Mouse (Mus musculus) lung, embryonic 16.5 days (tissue): ENCODE measurements around the gene E130116L18Rik. TPM values are rescaled to one million over a fixed set of nuclear protein-coding genes. Genes with fewer than 3 reads are reported as not detected.

ENCODE experiments used
- ATAC-seq: fragments of 200-750 bp; cut with Nextera tagmentation; 2 replicates; pipeline ENCODE4 v1.8.0; 2017; ENCODE audit warnings: low read depth, mild to moderate bottlenecking, moderate library complexity
- H3K27ac ChIP-seq: fragments of 300-500 bp; sonication (generic); 2 replicates; pipeline ENCODE4 v1.5.1; 2014; ENCODE audit warnings: mild to moderate bottlenecking, control low read depth, low read length
- H3K27me3 ChIP-seq: fragments of 300-500 bp; sonication (generic); 2 replicates; pipeline ENCODE4 v1.6.1; 2014; ENCODE audit warnings: low read depth, low read length, mixed read lengths; ENCODE audit not compliant: control insufficient read depth, insufficient read depth
- H3K36me3 ChIP-seq: fragments of 300-500 bp; sonication (generic); 2 replicates; pipeline ENCODE4 v1.6.1; 2014; ENCODE audit warnings: low read length; ENCODE audit not compliant: control insufficient read depth, insufficient read depth
- H3K4me1 ChIP-seq: fragments of 300-500 bp; sonication (generic); replicated peaks from 2 replicates; pipeline ENCODE4 v1.6.1; 2014; ENCODE audit warnings: low read length, mixed read lengths; ENCODE audit not compliant: control insufficient read depth, insufficient read depth
- H3K4me2 ChIP-seq: fragments of 300-500 bp; sonication (generic); 2 replicates; pipeline ENCODE4 v1.6.1; 2014; ENCODE audit warnings: low read depth, low read length, control low read depth
- H3K4me3 ChIP-seq: fragments of 300-500 bp; sonication (generic); 2 replicates; pipeline ENCODE4 v1.5.1; 2014; ENCODE audit warnings: mild to moderate bottlenecking, low read length, control low read depth
- H3K9ac ChIP-seq: fragments of 300-500 bp; sonication (generic); 2 replicates; pipeline ENCODE4 v1.6.1; 2014; ENCODE audit warnings: low read length, control low read depth
- H3K9me3 ChIP-seq: fragments of 300-500 bp; sonication (generic); 2 replicates; pipeline ENCODE4 v1.6.1; 2016; ENCODE audit warnings: low read length; ENCODE audit not compliant: control insufficient read depth
- WGBS: fragments of 180-500 bp; shearing (Covaris S2); extraction: QIAGEN DNeasy Blood & Tissue Kit; methylation state at CpG from one replicate; pipeline ENCODE4 v1.1.7; 2014; 5-methylcytosine and 5-hydroxymethylcytosine counted together
- polyA plus RNA-seq: library from polyadenylated mRNA; unstranded; fragments of >200 nt; fragmentation: Nextera tagmentation; extraction: Ambion mirVana; gene quantifications from 2 replicates; pipeline ENCODE4 v1.2.1, GENCODE M21; 2015

Gene E130116L18Rik
- not detected in 2 replicates for polyA plus RNA-seq

DNA sequence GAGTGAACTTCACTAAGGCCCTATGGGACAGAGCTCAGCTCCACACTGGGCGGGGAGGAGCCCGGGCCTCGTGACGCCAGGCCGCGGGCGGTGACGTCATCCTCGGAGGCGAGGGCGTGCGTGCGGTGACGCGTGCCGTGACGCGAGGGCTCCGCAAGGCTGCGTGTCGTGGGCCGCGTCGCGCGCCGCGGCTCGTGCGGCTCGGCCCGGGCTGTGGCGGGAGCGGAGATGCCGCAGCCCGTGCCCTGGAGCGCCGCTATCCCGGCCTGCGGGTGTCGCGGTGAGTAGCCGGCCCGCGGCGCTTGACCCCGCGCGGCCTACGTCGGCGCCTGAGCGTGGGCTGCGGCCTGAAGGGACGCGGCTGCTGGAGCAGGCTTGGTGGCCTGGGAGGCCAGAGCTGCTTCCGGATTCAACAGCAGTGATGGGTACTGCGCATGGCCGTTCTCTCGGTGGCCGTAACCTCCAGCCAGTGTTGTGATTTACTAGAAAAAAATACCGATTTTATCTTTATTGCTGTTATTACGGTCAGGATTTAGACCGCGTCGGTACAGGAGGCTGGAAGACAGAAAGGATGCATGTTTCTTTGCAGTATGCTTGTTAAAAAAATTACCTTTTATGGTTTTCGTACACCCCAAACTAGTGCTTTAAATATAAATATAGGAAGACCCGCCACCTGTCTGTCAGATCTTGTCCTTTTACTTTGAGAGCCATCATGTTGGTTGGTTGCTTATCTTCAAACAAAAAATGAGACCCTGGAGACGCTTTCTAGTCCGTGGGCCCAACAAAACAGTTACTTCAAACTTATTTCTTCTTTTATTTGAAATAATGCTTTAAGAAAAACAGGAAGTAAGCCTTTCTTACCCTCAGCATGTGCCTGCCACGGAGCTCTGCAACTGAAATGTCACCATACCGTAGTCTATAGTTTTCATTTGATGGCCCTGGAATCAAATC, at the start of gene E130116L18Rik:
E130116L18Rik (minus strand) TSS at position 402 of the 951 bp plus-strand sequence.
- 2% methylated on average over 65 of the region's 72 CpGs for WGBS
- no peaks in the 10 kb centered on the region for H3K27me3 ChIP-seq
- peak; percentile 98 for ATAC-seq

DNA sequence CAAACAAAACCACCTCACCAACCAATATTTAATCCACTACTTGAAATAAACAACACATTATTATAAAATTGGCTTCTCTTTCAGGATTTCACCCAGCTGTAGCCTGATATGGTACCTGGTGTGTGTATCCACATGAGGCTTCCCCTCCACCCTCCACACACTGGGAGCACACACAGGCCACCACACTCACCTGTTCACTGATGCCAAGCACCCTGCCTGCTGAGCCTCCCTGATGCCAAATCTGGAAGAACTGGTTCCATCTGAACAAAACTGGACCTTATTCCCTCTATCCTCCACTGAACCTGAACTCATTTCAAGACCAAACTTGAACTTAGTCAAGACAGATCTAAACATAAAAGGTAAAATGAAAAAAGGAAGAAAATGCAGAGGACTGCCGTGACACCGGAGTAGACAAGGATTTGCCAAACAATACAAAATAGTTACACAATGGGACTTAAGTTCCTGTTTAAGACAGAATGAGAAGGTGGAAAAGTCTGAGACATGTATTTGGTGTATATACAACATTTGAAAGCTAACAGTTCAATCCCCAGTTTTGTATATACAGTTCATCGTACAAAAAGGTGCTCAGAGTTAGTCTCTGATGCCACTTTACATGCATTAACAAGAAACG, 45.4 kb upstream of the E130116L18Rik start:
- H3K27ac ChIP-seq, result no peak overlapping the region
- H3K36me3 ChIP-seq, result peaks cover 11% of the 10 kb centered on the region
- H3K9me3 ChIP-seq, result no peaks in the 10 kb centered on the region
- no peak overlapping the region for H3K4me3 ChIP-seq
- no peak for ATAC-seq
- H3K4me1 ChIP-seq, result no peaks in the 10 kb centered on the region
- no peaks in the 10 kb centered on the region for H3K27me3 ChIP-seq
- 88% methylated on average over 4 of the region's 4 CpGs for WGBS
- no peak overlapping the region for H3K9ac ChIP-seq
- H3K4me2 ChIP-seq, result no peak overlapping the region

More for the DNA sequence above, at the start of gene E130116L18Rik:
- Histone ChIP-seq H3K9ac (peak within 1 kb of the TSS; percentile 91), H3K9me3 (no peaks in the 10 kb centered on the region), H3K4me1 (no peaks in the 10 kb centered on the region; the same call in 1 of the 2 replicates), H3K4me3 (peak within 1 kb of the TSS; percentile 75), H3K27ac (peak within 1 kb of the TSS; percentile 81), H3K36me3 (no peaks in the 10 kb centered on the region), H3K4me2 (peak within 1 kb of the TSS; percentile 58)

DNA sequence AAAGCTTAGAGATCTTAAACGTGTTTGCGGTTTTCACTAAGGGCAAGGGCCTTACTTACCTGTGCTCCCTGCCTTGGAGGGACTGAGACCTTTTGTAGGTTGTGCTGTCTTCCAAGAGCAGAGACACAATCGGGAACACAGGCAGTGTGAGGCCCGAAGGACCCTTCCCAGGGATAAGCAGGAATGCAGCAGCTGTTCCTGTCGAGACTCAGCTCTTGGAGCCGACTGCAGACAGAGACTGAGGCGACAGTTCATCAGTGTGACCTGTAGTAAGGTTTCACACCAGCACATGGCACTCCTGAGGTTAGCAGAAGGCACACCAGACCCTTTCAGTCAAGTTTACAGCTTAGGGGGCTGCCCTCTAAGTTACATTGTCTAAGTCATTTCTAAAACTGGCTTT, 39.3 kb upstream of the E130116L18Rik start:
- Histone ChIP-seq H3K4me3 (no peak overlapping the region), H3K27ac (no peak overlapping the region), H3K9ac (no peak overlapping the region), H3K9me3 (no peaks in the 10 kb centered on the region), H3K4me1 (no peaks in the 10 kb centered on the region), H3K36me3 (peaks cover 13% of the 10 kb centered on the region; the same call in 1 of the 2 replicates), H3K4me2 (no peak overlapping the region), H3K27me3 (no peaks in the 10 kb centered on the region)
- 70% methylated on average over 7 of the region's 7 CpGs for whole genome bisulfite sequencing
- no peak for ATAC-seq

DNA sequence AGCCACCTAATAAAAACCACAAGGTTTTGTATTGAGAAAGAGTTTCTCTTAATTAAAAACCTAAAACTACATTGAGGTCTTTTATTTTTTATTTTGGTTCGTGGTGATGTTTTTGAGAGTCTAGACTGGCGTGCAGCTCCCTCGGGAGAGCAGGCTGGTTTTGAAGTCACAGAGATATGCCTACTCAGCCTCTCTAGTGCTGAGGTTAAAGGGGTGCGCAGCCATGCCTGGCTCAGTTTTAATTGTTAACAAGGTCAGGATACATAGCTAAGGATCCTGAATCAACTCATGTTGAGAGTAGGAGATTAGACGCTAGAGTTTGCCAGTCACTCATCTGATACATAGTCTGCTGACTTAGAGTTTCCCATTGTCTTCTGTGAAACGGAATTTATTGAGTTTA, 38.5 kb upstream of the E130116L18Rik start:
- H3K4me1 ChIP-seq, result no peaks in the 10 kb centered on the region
- no peak overlapping the region for H3K9ac ChIP-seq
- no peaks in the 10 kb centered on the region for H3K27me3 ChIP-seq
- ATAC-seq, result no peak
- H3K9me3 ChIP-seq, result no peaks in the 10 kb centered on the region
- 83% methylated on average over 6 of the region's 6 CpGs for WGBS
- no peak overlapping the region for H3K4me2 ChIP-seq
- H3K4me3 ChIP-seq, result no peak overlapping the region
- no peak overlapping the region for H3K27ac ChIP-seq
- peaks cover 10% of the 10 kb centered on the region; the same call in 1 of the 2 replicates for H3K36me3 ChIP-seq

DNA sequence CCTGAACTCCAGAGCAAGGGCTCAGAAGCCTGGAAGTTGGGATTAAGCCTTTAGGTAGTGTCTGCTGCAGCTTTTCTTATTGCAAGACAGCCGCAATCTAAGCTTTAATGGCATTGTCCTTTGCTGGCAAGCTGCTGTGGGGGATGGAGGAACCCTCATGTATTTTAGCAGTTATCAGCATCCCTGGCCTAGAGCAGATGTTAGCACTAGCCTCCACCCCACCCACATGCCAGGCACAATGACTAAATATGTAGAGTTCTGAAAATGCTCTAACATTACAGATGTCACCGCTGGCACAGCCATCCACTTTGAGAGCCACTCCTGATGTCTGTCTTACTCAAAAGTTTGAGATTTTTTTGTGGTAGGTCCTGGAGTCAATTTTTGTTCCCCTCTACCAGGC, 33.7 kb upstream of the E130116L18Rik start:
- 91% methylated on average over 2 of the region's 2 CpGs for WGBS
- Histone ChIP-seq H3K9ac (no peak overlapping the region), H3K4me2 (no peak overlapping the region), H3K4me3 (no peak overlapping the region), H3K36me3 (peaks cover 12% of the 10 kb centered on the region), H3K27me3 (no peaks in the 10 kb centered on the region), H3K9me3 (no peaks in the 10 kb centered on the region), H3K27ac (no peak overlapping the region), H3K4me1 (peaks cover 3% of the 10 kb centered on the region; the same call in 1 of the 2 replicates)
- no peak for ATAC-seq

DNA sequence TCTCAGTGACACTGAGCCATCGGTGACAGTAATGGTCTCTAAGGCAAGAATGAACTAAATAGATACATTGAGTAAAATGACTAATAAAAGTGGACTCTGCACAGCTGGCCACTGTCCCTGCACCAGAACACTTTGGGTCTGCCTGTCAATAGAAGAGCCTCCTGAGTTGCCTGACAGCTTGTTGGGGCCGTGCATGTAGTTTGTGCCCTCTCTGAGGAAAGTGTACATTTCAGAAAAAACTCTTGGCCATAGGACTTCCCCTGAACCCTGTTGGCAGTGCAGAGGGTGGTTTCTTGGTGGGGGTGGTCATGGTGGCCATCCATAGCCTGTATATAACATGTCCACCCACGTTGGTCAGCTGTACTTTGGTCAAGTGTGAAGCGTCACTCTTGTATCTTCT, 31.5 kb upstream of the E130116L18Rik start:
- H3K9ac ChIP-seq, result no peak overlapping the region
- H3K36me3 ChIP-seq, result peaks cover 21% of the 10 kb centered on the region
- no peak overlapping the region for H3K4me2 ChIP-seq
- H3K27me3 ChIP-seq, result no peaks in the 10 kb centered on the region
- no peak overlapping the region for H3K4me3 ChIP-seq
- H3K27ac ChIP-seq, result no peak overlapping the region
- no peaks in the 10 kb centered on the region for H3K9me3 ChIP-seq
- peaks cover 3% of the 10 kb centered on the region; the same call in 1 of the 2 replicates for H3K4me1 ChIP-seq
- no peak for ATAC-seq
- 90% methylated on average over 4 of the region's 4 CpGs for WGBS

DNA sequence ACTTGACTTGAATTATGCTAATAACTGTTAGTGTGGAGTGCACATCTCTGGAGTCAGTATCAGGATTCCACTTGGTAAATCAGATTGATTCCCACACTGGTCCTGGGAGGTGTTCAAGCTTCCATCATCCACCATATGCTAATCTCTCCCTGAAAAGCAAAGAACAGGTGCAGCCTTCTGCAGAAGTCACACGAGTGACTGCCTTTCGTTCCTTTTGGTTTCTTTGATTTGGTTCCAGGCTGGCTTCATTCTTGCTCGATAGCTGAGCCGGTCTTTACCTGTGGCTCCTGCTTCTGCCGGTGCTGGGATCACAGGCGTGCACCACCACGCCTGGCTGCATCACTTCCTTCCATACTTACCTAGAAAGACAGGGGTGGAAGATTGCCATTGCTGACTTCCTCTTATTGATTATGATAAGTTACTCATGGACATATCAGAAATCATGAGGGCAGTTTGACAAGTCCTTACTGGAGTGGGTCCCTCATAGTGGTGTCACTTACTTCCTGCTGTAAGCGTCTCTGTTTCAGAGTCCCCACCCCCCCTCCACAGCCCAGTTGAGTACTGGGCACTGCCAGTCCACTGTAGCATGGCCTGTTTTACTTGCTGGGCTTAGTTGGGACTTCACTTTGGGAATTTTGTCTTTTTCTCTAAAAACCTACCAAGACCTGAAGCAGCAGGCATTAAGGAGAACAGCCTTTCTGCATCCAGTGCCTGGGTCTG, 30.0 kb upstream of the E130116L18Rik start:
- Histone ChIP-seq H3K27ac (no peak overlapping the region), H3K9me3 (no peaks in the 10 kb centered on the region), H3K36me3 (peaks cover 20% of the 10 kb centered on the region), H3K9ac (no peak overlapping the region), H3K4me2 (no peak overlapping the region), H3K4me1 (peaks cover 3% of the 10 kb centered on the region; the same call in 1 of the 2 replicates), H3K27me3 (no peaks in the 10 kb centered on the region), H3K4me3 (no peak overlapping the region)
- peak; percentile 59 for ATAC-seq
- WGBS, result 72% methylated on average over 8 of the region's 8 CpGs

DNA sequence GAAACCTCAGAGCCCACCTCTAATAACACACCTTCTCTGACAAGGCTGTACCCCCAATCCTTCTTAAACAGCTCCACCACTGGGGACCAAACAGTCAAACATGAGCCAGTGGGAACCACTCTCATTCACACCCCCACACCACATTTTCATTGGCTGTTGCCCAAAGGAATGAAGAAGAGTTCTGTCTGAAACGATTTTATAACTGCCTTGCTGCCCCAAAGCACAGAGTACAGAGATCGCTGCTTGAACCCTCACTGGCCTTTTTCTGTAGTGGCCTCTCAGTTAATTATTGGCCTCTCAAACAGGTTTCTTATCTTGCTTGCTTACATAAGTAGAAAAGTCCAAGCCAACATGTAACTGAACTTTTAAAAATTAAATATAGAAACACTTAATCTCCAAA, 29.5 kb upstream of the E130116L18Rik start:
- Histone ChIP-seq H3K4me2 (no peak overlapping the region), H3K36me3 (peaks cover 20% of the 10 kb centered on the region), H3K4me3 (no peak overlapping the region), H3K9me3 (no peaks in the 10 kb centered on the region), H3K27me3 (no peaks in the 10 kb centered on the region), H3K9ac (no peak overlapping the region), H3K4me1 (peaks cover 3% of the 10 kb centered on the region; the same call in 1 of the 2 replicates), H3K27ac (no peak overlapping the region)
- WGBS, result 36% methylated on average over 2 of the region's 2 CpGs
- peak; percentile 81 for ATAC-seq
